Mouse (Mus musculus): ENCODE results near the gene Trp53rkb. TPM values are rescaled to one million over a fixed set of nuclear protein-coding genes. Genes with fewer than 3 reads are reported as not detected.
"Not testable (repeated sequence)": the region's sequence is repeated elsewhere in the genome, so short reads cannot be mapped to it uniquely, and the experiment has no call there.

Trp53rkb gene
- polyA plus RNA-seq, 1 experiment from 2014 or later = 5.7 TPM

DNA sequence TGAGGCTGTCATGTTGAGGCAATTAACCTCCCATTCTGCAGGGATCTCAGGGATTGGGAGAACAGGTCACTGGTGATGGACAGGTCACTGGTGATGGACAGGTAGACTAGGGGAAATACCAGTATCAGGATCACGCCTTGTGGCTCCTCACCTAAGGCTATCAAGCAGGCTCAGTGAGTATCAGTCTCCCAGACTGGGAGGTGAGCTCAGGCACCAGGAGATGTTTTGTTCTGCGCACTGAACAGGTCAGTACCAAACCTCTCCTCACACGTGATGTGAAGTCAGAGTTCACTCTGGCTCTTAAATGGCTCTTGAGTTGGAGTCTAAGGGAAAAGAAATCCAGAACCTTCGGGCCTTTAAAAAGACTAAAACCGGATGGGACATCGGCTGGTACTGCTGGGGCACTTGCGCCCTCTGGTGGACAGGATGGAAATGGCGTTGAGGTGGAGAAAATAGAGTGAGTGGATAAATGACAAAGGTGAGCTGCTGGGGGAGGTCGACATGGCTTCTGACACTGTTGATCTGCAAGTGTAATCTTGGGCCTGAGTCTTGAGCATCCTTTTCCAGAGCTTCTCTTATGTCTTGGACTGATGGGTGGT is 11.3 kb upstream of the Trp53rkb start:
- no peak overlapping the region for H3K4me2 ChIP-seq (replicated peaks; ENCODE audit: low read depth, low read length)
- WGBS = 13% methylated on average over 9 of the region's 9 CpGs
- H3K9ac ChIP-seq (replicated peaks; ENCODE audit: low read depth, low read length) = no peak overlapping the region
- no peak for ATAC-seq (ENCODE audit: insufficient number of reproducible peaks, insufficient read depth, low FRiP score, low read depth)
- H3K36me3 ChIP-seq (ENCODE audit: control insufficient read depth, insufficient read depth, low read length) = no peaks in the 10 kb centered on the region
- no peak overlapping the region for H3K4me3 ChIP-seq (ENCODE audit: low read depth, low read length)
- H3K27me3 ChIP-seq (ENCODE audit: control insufficient read depth, insufficient read depth, low read length) = no peaks in the 10 kb centered on the region
- no peak overlapping the region for H3K27ac ChIP-seq (ENCODE audit: low read length)
- H3K4me1 ChIP-seq (ENCODE audit: control insufficient read depth, insufficient read depth, low read length) = peaks cover 6% of the 10 kb centered on the region; the same call in 1 of the 2 replicates
- H3K9me3 ChIP-seq (ENCODE audit: control insufficient read depth, low read depth, low read length) = no peaks in the 10 kb centered on the region

DNA sequence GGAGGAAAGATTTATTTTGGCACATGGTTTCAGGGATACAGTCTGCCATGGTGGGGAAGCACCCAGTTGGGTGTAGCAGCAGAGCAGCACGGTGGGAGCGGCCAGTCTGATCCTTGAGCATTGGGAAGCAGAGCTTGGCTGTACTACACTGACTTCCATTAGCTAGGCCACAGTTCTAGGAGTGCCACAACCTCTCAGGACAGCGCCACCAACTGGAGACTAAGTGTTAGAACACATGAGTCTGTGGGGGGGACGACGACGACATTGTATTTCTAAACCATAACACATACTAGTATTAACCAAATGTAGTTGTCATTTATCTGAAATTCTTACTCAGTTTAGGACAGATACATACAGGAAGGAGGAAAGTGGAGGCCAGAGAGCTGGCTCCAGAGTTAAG is 8.0 kb upstream of the Trp53rkb start:
- Histone ChIP-seq H3K27me3 (ENCODE audit: control insufficient read depth, insufficient read depth, low read length) (no peaks in the 10 kb centered on the region), H3K9ac (replicated peaks; ENCODE audit: low read depth, low read length) (no peak overlapping the region), H3K9me3 (ENCODE audit: control insufficient read depth, low read depth, low read length) (no peaks in the 10 kb centered on the region), H3K4me1 (ENCODE audit: control insufficient read depth, insufficient read depth, low read length) (peaks cover 10% of the 10 kb centered on the region; the same call in 1 of the 2 replicates), H3K4me3 (ENCODE audit: low read depth, low read length) (no peak overlapping the region), H3K36me3 (ENCODE audit: control insufficient read depth, insufficient read depth, low read length) (no peaks in the 10 kb centered on the region), H3K27ac (ENCODE audit: low read length) (no peak overlapping the region), H3K4me2 (replicated peaks; ENCODE audit: low read depth, low read length) (no peak overlapping the region)
- no peak for ATAC-seq (ENCODE audit: insufficient number of reproducible peaks, insufficient read depth, low FRiP score, low read depth)
- 85% methylated on average over 6 of the region's 6 CpGs for WGBS

DNA sequence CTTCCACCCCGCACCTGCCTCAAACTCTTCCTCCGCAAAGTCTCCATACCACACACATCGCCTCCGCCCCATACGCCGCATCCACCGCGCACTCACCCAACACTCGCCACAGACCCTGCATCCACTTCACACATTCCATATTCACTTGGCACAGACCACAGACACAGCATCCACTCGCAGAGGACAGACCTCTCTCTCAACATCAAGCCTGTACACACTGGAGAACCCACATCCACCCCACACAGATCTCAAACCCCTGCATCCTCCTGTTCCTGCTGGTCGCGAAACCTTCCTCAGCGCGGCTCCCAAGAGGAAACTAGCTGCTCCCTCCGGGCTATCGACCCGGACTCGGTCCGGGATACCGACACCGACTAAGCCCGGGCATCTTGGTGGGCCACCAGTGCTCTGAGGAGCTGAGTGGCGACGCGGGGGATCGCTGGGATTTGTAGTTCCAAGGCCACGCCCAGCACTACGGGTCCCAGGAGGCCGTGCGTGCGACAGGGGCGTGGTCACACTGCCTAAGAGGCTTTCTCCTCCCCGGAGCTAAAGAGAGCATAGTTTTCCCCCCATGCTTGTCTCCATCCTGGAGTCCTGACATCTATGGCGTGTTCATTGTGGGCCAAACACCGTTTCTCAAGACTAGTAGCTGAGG is 5.9 kb upstream of the Trp53rkb start:
- Histone ChIP-seq H3K4me3 (ENCODE audit: low read depth, low read length) (peak overlapping the region; percentile 75), H3K27ac (ENCODE audit: low read length) (no peak overlapping the region; the same call in 1 of the 2 replicates), H3K4me2 (replicated peaks; ENCODE audit: low read depth, low read length) (peak overlapping the region; percentile 88), H3K36me3 (ENCODE audit: control insufficient read depth, insufficient read depth, low read length) (no peaks in the 10 kb centered on the region), H3K4me1 (ENCODE audit: control insufficient read depth, insufficient read depth, low read length) (peaks cover 10% of the 10 kb centered on the region; the same call in 1 of the 2 replicates), H3K27me3 (ENCODE audit: control insufficient read depth, insufficient read depth, low read length) (no peaks in the 10 kb centered on the region), H3K9me3 (ENCODE audit: control insufficient read depth, low read depth, low read length) (no peaks in the 10 kb centered on the region), H3K9ac (replicated peaks; ENCODE audit: low read depth, low read length) (peak overlapping the region; percentile 69)
- ATAC-seq (ENCODE audit: insufficient number of reproducible peaks, insufficient read depth, low FRiP score, low read depth) = peak; percentile 95
- under 1% methylated on average over 35 of the region's 35 CpGs for WGBS

DNA sequence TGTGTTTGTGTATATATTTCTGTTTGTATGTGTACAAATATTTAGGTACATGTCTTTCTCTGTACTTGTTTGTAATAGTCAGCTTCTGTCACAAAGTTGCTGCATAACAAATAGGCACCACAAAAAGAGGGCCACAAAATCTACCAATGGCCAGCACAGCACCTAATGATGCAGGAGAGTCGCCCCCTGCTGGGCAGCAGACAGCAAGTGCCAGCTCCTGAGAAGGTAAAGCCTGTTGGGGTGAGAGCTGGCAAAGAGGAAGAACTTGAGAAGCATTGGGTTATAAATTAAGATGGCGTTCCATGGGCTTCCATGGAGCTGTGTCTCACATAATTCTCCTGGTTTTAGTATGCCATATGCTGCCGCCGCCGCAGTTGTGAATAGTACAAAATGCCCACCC is 593 bp upstream of the Trp53rkb start:
- Histone ChIP-seq H3K36me3 (ENCODE audit: control insufficient read depth, insufficient read depth, low read length) (peaks cover 7% of the 10 kb centered on the region), H3K4me3 (ENCODE audit: low read depth, low read length) (no peak overlapping the region), H3K27ac (ENCODE audit: low read length) (no peak overlapping the region), H3K9ac (replicated peaks; ENCODE audit: low read depth, low read length) (no peak overlapping the region), H3K4me2 (replicated peaks; ENCODE audit: low read depth, low read length) (no peak overlapping the region), H3K4me1 (ENCODE audit: control insufficient read depth, insufficient read depth, low read length) (peaks cover 9% of the 10 kb centered on the region), H3K27me3 (ENCODE audit: control insufficient read depth, insufficient read depth, low read length) (no peaks in the 10 kb centered on the region), H3K9me3 (ENCODE audit: control insufficient read depth, low read depth, low read length) (no peaks in the 10 kb centered on the region)
- 82% methylated on average over 5 of the region's 5 CpGs for WGBS
- ATAC-seq (ENCODE audit: insufficient number of reproducible peaks, insufficient read depth, low FRiP score, low read depth) = no peak

DNA sequence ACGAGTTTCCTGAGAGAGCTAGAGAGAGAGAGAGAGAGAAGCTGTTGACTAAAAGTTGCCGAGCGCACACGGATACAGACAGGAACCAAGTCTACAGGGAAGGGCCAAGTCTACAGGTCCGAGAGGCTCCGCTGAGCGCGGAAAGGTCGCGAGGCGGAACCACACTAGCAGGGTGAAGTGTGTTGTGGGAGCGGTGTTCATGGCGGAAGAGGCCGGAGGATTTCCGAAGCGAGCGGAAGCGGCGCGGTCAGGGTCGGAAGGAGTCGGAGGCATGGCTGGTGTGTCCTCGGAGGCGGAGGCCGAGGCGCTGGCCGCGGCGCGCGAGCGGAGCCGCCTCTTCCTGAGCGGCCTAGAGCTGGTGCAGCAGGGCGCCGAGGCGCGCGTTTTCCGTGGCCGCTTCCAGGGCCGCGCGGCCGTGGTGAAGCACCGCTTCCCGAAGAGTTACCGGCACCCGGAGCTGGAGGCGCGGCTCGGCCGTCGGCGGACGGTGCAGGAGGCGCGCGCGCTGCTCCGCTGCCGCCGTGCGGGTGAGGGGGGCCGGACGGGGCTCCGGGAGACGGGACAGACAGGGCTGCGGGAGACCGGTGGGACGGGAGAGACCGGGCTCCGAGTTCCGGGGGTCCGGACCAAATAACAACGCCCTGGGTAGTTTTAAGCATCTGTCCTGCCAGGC is 1.3 kb downstream of the Trp53rkb start:
- not testable (repeated sequence) for H3K9me3 ChIP-seq (ENCODE audit: control insufficient read depth, low read depth, low read length); H3K27me3 ChIP-seq (ENCODE audit: control insufficient read depth, insufficient read depth, low read length); H3K36me3 ChIP-seq (ENCODE audit: control insufficient read depth, insufficient read depth, low read length); H3K4me1 ChIP-seq (ENCODE audit: control insufficient read depth, insufficient read depth, low read length)
- peak overlapping the region; percentile 43 for H3K4me2 ChIP-seq (replicated peaks; ENCODE audit: low read depth, low read length)
- peak overlapping the region; percentile 72 for H3K4me3 ChIP-seq (ENCODE audit: low read depth, low read length)
- H3K9ac ChIP-seq (replicated peaks; ENCODE audit: low read depth, low read length) = peak overlapping the region; percentile 72
- peak overlapping the region; percentile 35 for H3K27ac ChIP-seq (ENCODE audit: low read length)
- under 1% methylated on average over 76 of the region's 76 CpGs for WGBS
- peak; percentile 93 for ATAC-seq (ENCODE audit: insufficient number of reproducible peaks, insufficient read depth, low FRiP score, low read depth)

DNA sequence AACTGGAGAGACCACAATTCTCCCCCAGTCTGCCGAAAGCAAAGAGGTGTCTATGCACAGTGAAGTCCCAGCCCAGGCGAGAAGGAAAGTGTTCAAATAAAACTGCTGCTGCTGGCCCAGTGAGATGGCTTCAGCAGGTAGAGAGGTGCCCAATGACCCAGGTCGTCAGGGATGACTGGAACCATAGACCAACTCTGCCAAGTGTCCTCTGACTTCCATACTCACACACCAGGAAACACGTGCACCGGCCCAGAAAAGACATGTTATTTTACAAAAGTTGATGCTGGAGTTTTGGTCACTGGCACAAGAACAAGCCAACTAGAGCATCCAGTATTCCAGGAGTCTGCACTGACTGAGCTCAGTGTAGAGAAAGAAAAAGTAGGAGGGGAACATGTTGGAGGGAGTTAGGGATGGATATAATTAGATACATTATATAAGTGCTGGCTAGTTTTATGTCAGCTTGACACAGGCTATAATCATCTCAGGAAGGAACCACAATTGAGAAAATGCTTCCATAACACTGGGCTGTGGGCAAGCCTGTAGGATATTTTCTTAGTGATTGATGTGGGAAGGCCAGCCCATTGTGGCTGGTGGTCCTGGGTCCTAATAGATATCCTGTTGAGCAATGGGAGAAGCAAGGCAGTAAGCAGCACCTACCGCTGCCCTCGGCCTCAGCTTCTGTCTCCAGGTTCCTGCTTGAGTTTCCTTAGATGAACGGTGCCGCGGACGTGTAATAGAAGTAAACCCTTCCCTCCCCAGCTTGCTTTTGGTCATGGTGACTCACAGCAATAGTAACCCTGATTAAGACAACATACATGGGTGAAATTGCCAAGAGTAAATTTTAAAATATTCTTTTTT is 7.5 kb downstream of the Trp53rkb start:
- no peak overlapping the region for H3K4me2 ChIP-seq (replicated peaks; ENCODE audit: low read depth, low read length)
- no peak overlapping the region for H3K27ac ChIP-seq (ENCODE audit: low read length)
- WGBS = 78% methylated on average over 11 of the region's 11 CpGs
- H3K4me3 ChIP-seq (ENCODE audit: low read depth, low read length) = no peak overlapping the region
- H3K9me3 ChIP-seq (ENCODE audit: control insufficient read depth, low read depth, low read length) = no peaks in the 10 kb centered on the region
- H3K36me3 ChIP-seq (ENCODE audit: control insufficient read depth, insufficient read depth, low read length) = peaks cover 7% of the 10 kb centered on the region
- ATAC-seq (ENCODE audit: insufficient number of reproducible peaks, insufficient read depth, low FRiP score, low read depth) = no peak
- no peaks in the 10 kb centered on the region; the same call in 1 of the 2 replicates for H3K4me1 ChIP-seq (ENCODE audit: control insufficient read depth, insufficient read depth, low read length)
- H3K9ac ChIP-seq (replicated peaks; ENCODE audit: low read depth, low read length) = no peak overlapping the region
- H3K27me3 ChIP-seq (ENCODE audit: control insufficient read depth, insufficient read depth, low read length) = no peaks in the 10 kb centered on the region

DNA sequence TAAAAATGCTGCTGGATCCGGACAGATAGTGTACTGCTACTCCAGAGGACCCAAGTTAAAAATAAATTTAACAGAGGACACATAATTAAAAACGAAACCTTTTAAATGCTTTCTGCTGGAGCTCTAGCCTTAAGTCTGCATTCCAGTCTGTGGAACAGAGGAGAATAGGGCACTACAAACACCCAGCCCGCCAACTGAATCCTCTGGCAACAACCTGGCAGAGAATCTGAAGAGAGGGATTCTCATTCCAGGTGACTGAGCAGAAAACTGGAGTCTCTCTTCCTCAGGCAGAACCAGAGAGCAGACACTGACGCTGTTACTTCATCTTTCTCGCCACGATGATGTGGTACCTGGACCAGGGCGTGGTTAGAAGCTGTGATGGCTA is 8.1 kb downstream of the Trp53rkb start:
- no peak for ATAC-seq (ENCODE audit: insufficient number of reproducible peaks, insufficient read depth, low FRiP score, low read depth)
- Histone ChIP-seq H3K4me1 (ENCODE audit: control insufficient read depth, insufficient read depth, low read length) (no peaks in the 10 kb centered on the region), H3K36me3 (ENCODE audit: control insufficient read depth, insufficient read depth, low read length) (peaks cover 7% of the 10 kb centered on the region), H3K27me3 (ENCODE audit: control insufficient read depth, insufficient read depth, low read length) (no peaks in the 10 kb centered on the region), H3K4me3 (ENCODE audit: low read depth, low read length) (no peak overlapping the region), H3K9ac (replicated peaks; ENCODE audit: low read depth, low read length) (no peak overlapping the region), H3K4me2 (replicated peaks; ENCODE audit: low read depth, low read length) (no peak overlapping the region), H3K9me3 (ENCODE audit: control insufficient read depth, low read depth, low read length) (no peaks in the 10 kb centered on the region), H3K27ac (ENCODE audit: low read length) (no peak overlapping the region)
- WGBS = 87% methylated on average over 7 of the region's 7 CpGs

DNA sequence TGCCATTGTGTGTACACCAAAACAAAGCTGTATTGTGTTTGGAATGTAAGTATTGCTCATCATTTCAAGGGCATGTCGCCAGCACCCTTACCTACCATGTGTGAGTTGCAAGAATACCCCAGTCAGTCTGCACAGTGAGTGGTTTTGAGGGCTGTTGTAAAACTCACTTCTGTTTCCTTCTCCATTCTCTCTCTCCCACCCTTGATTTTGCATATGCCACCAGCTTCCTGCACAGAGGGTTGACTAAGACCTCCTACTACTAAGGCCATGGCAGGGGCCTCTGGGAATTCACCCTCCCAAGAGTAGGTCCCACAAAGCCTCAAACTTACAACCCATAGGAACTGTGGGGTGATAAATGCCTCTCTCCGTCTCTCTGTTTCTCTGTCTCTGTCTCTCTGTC is 9.1 kb downstream of the Trp53rkb start:
- Histone ChIP-seq H3K27me3 (ENCODE audit: control insufficient read depth, insufficient read depth, low read length) (no peaks in the 10 kb centered on the region), H3K27ac (ENCODE audit: low read length) (no peak overlapping the region), H3K4me2 (replicated peaks; ENCODE audit: low read depth, low read length) (no peak overlapping the region), H3K9me3 (ENCODE audit: control insufficient read depth, low read depth, low read length) (no peaks in the 10 kb centered on the region), H3K36me3 (ENCODE audit: control insufficient read depth, insufficient read depth, low read length) (peaks cover 2% of the 10 kb centered on the region), H3K4me3 (ENCODE audit: low read depth, low read length) (no peak overlapping the region), H3K4me1 (ENCODE audit: control insufficient read depth, insufficient read depth, low read length) (peaks cover 5% of the 10 kb centered on the region; the same call in 1 of the 2 replicates), H3K9ac (replicated peaks; ENCODE audit: low read depth, low read length) (no peak overlapping the region)
- WGBS = 78% methylated on average over 2 of the region's 2 CpGs
- ATAC-seq (ENCODE audit: insufficient number of reproducible peaks, insufficient read depth, low FRiP score, low read depth) = no peak

Data from stomach, embryonic 14.5 days (tissue).